Mouse (Mus musculus): ENCODE measurements around the gene Abhd16b. TPM values are rescaled to one million over a fixed set of nuclear protein-coding genes. Genes with fewer than 3 reads are reported as not detected.

The Abhd16b gene
- 0.03 and 0.05 TPM in 2 replicates for polyA plus RNA-seq (2012)

DNA sequence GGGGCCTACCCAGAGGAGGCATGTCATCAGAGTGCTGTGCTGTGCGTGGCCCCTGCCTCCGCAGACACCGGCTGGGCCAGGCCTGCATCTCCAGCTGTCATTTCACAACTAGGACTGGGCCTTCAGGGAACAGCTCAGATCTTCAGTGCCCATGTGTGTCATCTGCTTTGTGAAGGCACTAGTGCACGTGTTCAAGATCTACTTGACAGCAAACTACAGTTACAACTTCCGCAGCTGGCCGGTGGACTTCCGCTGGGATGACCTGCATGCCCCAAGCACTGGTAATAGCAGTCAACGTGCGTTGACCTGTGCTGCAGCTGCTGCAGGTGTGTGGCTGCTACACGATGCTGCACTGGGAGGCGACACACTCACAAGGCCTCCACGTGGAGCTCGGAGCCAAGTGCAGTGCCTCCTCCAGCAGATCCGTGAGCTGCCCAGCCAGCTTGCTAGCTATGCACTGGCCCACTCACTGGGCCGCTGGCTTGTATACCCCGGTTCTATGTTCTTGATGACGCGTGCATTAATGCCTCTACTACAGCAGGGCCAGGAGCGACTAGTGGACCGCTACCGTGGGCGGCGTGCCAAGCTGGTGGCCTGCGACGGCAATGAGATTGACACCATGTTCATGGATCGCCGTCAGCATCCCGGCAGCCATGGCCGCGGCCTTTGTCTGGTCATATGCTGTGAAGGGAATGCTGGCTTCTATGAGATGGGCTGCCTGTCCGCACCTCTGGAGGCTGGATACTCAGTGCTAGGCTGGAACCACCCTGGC is at the start of gene Abhd16b:
Gene Abhd16b, plus strand, starts transcription at position 51 of the 772 bp plus-strand sequence.

DNA sequence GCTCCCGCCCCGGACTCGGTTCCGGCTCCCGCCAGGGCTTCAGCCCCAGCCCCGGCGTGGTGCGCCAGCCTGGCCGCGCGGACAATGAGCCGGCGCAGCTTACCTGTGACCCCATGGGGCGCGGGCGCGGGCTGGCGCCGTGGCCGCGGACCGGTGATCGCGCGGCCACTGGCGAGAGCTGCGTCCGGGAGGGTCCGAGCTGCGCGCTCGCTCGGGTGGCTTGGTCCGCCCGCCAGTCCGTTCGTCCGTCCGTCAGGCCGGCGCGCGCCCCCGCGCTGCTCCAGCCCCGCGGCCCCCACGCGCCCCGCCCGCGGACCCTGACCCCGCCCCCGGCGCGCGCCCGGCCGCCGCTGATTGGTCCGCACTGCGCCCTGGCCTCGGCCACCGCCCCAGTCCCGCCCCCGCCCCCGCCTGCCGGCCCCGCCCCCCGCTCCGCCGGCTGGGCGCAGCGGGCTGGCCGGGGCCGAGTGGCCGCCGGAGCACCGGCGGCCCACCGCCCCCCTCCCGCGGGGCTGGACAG is 33.8 kb upstream of the Abhd16b start, which contains the start of gene Zbtb46:
Gene Zbtb46, minus strand, starts transcription at position 274 of the 520 bp plus-strand sequence.

DNA sequence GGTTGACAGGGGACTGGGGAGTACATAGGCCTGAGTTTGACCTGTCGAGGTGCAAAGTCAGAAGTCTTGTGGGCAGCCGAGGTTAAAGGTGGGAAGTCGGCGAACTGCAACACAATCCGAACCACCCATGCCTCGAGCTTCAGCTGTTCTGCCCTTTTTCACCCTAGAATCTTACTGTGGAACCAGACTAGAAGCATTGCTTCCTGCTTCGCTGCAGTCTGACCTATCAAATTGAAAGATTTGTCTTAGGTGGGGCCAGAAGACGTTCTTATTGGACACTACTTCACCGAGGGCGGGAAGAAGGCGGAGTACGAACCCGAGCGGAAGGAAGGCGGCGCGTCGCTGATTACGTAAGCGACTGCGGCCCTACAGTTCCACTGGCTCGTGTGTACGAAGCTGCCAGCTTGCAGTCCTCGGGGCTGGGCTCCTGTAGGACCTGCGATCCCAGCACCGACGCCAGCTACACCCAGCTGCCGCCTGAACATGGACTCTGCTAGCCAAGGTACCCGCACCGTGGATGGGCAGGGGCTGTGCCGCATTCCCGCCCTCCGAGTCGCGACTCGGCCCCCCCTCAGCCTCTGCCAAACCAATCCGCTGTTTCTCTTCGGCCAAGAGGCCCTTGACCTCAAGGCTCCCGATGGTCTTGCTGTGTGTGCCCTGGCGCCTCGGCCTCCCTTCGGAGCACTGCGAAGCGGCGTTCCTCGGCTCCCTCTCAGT is 4.0 kb downstream of the Abhd16b start, which contains the start of gene Tpd52l2:
Gene Tpd52l2, plus strand, starts transcription at position 312 of the 717 bp plus-strand sequence.

DNA sequence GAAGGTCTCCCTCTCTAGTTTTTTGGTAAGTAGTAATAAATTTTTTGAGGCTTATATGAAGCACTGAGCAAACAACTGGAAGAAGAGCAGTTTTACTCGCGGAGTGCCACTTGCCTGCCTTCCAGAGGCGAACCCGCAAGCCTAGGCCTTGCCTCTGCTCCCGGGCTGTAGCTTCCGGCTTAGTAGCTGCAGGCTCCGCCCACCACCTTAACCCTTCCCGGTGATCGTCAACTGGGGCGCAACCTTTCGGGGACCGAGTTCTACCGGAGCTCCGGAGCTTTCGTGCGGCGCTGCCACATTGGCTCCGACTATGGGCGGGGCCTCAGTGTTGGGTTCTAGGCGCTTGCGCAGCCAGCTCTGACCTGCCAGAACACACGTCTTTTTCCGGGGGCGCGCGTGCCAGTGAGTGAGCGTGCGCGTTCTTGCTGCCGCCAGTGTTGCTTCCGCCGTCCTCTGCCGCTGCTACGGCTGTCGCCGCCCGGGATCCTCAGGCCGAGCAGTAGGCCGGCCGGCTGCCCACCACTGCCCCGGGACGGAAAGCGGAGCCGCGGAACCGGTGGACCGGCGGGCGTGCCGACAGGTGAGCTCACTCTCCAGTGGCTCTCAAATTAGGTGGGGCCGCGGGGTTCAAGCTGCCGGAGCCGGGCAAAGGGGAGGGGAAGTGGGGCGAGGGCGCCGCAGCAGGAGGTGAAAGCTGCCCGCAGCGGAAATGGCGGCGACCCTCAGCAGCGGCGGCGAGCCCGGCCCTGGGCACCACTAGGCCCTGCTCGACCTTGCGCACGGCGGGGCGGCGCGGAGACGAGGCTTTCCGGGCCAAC is 27.3 kb downstream of the Abhd16b start, which contains the start of gene Dnajc5:
Gene Dnajc5, plus strand, starts transcription at position 368 of the 818 bp plus-strand sequence.

Other genes starting within 250 kb of the Abhd16b start
- gene Gmeb2, start 205.2 kb upstream of the Abhd16b start, polyA plus RNA-seq (2012) = 10.7 and 12.8 TPM in 2 replicates
- not detected in 2 replicates for gene Stmn3, start 178.7 kb upstream of the Abhd16b start, polyA plus RNA-seq (2012)
- gene Rtel1, start 173.5 kb upstream of the Abhd16b start, polyA plus RNA-seq (2012) = 18.5 and 21.3 TPM in 2 replicates
- 32.0 and 40.5 TPM in 2 replicates for gene Zgpat, start 128.3 kb upstream of the Abhd16b start, polyA plus RNA-seq (2012)
- 16.0 and 20.7 TPM in 2 replicates for gene Arfrp1, start 127.8 kb upstream of the Abhd16b start, polyA plus RNA-seq (2012)
- gene Lime1, start 113.1 kb upstream of the Abhd16b start, polyA plus RNA-seq (2012) = 48.6 and 51.5 TPM in 2 replicates
- 1.3 and 2.0 TPM in 2 replicates for gene Zbtb46, start 33.8 kb upstream of the Abhd16b start, polyA plus RNA-seq (2012)
- 51.1 and 51.3 TPM in 2 replicates for gene Tpd52l2, start 3.9 kb downstream of the Abhd16b start, polyA plus RNA-seq (2012)
- gene Dnajc5, start 27.3 kb downstream of the Abhd16b start, polyA plus RNA-seq (2012) = 27.2 and 29.7 TPM in 2 replicates
- gene Uckl1, start 91.7 kb downstream of the Abhd16b start, polyA plus RNA-seq (2012) = 68.5 and 70.4 TPM in 2 replicates
- 14.2 and 19.5 TPM in 2 replicates for gene Prpf6, start 98.7 kb downstream of the Abhd16b start, polyA plus RNA-seq (2012)
- 83.7 and 124 TPM in 2 replicates for gene Zfp512b, start 99.6 kb downstream of the Abhd16b start, polyA plus RNA-seq (2012)
- 6.1 and 6.3 TPM in 2 replicates for gene Samd10, start 106.0 kb downstream of the Abhd16b start, polyA plus RNA-seq (2012)
- 0.12 TPM in 1 of 2 replicates, not detected in the other for gene Gm29797, start 163.8 kb downstream of the Abhd16b start, polyA plus RNA-seq (2012)
- 0.35 and 0.37 TPM in 2 replicates for gene Sox18, start 178.4 kb downstream of the Abhd16b start, polyA plus RNA-seq (2012)
- 9.2 and 9.4 TPM in 2 replicates for gene Tcea2, start 187.1 kb downstream of the Abhd16b start, polyA plus RNA-seq (2012)
- 163 and 195 TPM in 2 replicates for gene Rgs19, start 200.8 kb downstream of the Abhd16b start, polyA plus RNA-seq (2012)
- gene Lkaaear1, start 205.2 kb downstream of the Abhd16b start, polyA plus RNA-seq (2012) = not detected in 2 replicates
- not detected in 2 replicates for gene Oprl1, start 221.8 kb downstream of the Abhd16b start, polyA plus RNA-seq (2012)

Data from megakaryocyte-erythroid progenitor cell, adult 5 weeks (primary cell).